Mouse (Mus musculus) v-Abl transformed pro-B cells (cell line): ENCODE data around the gene Otx2.

Experiments used
- in situ Hi-C, 2 experiments: fragments of 400-800 bp; cut with MboI; formaldehyde crosslinking; loops; one replicate each; pipeline ENCODE4 v1.15.1; 2025; ENCODE audit not compliant: unreplicated experiment in 2 of 2

Otx2 gene

GRCm38 (mm10) chr14:48673541-48673940, at the start of gene Otx2:
Gene Otx2, minus strand, starts transcription at chr14:48673819.
- in situ Hi-C loops = no loop called here

DNA sequence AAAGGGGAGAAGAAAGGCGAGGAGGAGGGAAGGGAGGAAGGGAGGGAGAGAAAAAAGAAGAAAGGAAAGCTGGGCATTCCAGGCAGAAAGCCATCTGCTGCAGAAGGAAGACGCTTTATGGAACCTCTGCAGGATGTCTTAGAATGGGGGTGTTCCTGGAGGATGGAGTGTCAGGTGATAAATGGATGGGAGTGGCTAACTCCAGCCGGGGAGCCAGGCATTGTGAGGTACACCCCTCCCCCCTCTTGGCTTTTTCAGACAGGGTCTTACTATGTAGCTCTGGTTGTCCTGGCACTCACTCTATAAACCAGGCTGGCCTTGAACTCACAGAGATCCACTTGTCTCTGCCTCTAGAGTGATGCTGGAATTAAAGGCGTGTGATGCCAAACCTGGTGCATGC, 49.1 kb upstream of the Otx2 start:
- in situ Hi-C loops = no loop called here

GRCm38 (mm10) chr14:48719296-48719695, 45.7 kb upstream of the Otx2 start:
- in situ Hi-C loops = no loop called here

DNA sequence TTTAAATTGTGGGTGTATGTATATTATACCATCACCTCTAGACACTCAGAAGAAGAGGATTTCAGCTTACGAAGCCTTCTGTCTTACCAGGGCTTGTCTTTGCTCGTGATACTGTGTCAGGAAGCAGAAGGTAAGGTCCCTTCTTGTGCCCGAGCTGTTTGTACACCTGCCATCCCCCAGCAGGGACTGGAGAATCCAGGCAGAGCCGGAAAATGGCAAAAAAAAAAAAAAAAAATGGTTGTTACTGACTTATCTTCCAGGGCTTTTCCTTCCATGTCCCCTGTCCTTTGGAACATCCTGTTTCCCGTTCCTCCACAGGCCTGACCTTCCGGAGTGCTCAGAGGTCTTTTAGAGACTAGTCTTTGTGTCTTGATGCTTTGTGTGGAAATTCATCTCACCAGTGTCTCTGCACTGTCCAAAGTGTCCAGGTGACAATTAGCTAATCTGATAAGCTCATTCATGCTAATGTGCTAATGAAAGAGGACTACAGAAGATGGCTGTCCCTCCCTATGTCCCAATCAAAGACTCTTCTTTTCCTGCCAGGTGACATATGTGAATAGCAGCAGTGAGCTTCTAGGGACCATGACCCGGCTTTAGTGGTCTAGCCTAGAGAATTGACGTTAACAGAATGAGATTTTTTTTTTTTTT, 44.1 kb upstream of the Otx2 start:
- in situ Hi-C loops = no loop called here

GRCm38 (mm10) chr14:48716456-48716855, 42.8 kb upstream of the Otx2 start:
- in situ Hi-C loops = no loop called here

DNA sequence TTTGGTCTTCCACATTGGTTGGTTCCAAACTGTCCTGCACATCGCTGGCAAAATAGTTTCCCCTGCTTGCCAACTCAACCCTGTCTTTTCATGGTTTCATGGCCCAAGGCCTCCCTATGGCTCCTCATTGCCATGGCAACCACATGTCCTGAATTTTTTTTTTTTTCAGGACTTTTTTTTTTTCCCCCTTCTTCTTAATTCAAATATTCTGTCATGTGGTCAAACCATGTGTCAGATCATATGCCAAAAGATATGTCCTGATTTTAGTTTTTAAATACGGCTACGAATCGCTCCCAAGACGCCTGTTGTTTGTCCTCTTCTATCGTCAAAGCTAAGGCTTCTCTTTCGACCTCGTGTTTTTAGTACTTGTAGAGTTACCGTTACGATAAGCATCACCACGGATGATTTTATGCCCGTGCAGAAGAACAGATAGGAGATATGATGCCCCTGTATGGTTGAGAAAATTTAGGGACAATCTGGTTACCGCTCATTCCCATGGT, 37.3 kb upstream of the Otx2 start:
- in situ Hi-C loops = no loop called here

GRCm38 (mm10) chr14:48710062-48710870, 36.6 kb upstream of the Otx2 start:
- in situ Hi-C loops = no loop called here

- in situ Hi-C loops = no loop called here
Measured at GRCm38 (mm10) chr14:48709371-48710061, 35.9 kb upstream of the Otx2 start.

- in situ Hi-C loops = no loop called here
Measured at GRCm38 (mm10) chr14:48707844-48708383, 34.3 kb upstream of the Otx2 start.

DNA sequence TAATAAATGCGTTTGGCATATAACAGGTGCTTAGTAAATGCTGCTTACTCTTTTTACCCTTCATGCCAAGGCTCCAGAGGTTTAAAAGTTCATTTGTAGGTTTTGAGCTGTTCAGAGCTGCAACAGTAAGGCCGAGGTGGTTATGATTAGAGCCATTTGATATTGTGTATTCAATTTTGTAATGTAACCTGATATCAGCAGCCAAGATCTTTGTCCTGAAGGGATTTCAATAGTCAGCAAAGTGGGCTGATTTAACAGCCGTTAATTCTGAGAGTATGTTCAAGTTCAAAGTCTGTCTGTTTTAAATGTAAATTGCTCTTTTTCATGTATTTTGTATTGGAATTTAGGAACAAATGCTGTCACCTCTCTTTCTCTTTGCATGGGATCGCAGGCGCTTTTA, 33.8 kb upstream of the Otx2 start:
- in situ Hi-C loops = no loop called here

DNA sequence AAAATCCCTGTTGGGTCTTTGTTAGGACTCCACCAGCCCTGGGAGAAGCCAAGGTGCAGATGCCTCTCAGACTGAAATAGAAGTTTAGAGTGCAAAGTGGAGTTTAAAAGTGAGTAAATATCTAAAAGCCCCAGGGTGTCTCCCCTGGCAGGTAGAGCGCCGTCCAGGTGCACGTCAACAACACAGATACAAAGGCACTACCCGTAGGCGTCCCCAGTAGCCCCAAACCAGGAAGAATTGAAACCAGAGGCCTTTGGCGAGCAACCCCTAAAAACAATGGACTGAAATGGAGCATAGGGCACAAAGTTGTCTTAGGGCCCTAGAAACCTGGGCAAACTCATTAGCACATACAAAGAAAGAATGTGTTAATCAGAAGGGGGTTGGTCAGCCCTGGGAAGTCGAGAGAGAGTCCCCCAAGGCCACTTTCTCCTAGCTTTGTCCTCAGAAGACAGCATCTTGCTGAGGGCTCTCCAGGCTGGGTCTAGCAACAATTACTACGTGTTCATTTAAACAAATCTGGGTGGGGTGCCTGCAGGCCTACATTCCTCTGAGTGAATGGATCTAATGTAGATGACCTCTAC, 27.3 kb upstream of the Otx2 start:
- in situ Hi-C loops = no loop called here

DNA sequence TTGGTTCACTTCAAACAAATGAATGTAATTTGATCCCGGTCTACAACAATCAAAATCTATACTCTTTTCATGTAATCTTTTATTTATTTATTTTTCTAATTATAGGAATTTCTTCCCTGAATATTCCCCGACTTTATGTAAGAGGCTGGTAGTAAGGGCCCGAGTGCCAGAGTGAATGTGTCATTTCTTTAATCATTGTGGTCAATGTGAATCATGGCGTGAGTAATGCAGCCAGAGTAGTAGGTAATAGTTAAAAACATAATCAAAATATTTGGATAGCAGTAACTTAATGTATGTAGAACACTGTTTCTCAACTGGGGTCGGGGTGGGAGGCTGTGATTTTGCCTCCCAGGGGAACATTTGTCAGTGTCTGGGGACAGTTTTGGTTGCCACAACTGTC, 6.0 kb upstream of the Otx2 start:
- in situ Hi-C loops = no loop called here

GRCm38 (mm10) chr14:48678674-48679073, 5.1 kb upstream of the Otx2 start:
- in situ Hi-C loops = no loop called here

GRCm38 (mm10) chr14:48674036-48674831, 615 bp upstream of the Otx2 start:
- in situ Hi-C loops = no loop called here

- in situ Hi-C loops = no loop called here
Measured at GRCm38 (mm10) chr14:48672611-48673176, 925 bp downstream of the Otx2 start.

DNA sequence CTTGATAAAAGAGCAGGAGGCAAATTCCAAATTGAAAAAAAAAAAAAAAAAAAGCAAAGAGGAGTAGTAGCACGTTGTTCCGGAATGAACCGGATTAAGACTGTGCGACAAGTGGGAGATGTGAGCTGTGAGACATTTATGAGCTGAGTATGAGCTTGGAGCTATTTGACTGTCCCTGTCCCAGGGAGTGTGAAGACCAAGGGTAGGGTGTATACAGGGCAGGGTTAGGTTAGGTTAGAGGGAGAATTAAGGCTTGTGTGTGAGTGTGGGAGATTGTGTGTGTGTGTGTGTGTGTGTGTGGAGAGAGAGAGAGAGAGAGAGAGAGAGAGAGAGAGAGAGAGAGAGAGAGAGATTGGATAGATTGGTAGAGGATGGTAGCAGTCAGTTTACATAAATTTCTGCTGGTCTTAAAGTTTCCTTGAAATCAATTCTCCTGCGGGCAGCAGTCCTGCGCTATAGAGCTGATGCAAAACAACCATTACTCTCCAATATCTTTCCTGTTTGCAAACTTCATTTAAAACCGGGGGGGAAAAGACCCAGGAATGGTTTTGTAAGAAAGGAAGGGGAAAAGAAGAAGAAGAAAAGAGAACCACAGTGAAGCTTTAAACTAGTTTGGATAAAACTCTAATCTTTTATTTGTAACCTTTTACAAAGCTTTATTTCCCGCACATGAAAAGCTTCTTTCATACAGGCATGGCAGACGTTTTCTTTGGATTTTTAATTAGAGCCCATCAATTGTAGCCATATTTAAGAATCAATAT, 2.0 kb downstream of the Otx2 start:
- in situ Hi-C loops = no loop called here

DNA sequence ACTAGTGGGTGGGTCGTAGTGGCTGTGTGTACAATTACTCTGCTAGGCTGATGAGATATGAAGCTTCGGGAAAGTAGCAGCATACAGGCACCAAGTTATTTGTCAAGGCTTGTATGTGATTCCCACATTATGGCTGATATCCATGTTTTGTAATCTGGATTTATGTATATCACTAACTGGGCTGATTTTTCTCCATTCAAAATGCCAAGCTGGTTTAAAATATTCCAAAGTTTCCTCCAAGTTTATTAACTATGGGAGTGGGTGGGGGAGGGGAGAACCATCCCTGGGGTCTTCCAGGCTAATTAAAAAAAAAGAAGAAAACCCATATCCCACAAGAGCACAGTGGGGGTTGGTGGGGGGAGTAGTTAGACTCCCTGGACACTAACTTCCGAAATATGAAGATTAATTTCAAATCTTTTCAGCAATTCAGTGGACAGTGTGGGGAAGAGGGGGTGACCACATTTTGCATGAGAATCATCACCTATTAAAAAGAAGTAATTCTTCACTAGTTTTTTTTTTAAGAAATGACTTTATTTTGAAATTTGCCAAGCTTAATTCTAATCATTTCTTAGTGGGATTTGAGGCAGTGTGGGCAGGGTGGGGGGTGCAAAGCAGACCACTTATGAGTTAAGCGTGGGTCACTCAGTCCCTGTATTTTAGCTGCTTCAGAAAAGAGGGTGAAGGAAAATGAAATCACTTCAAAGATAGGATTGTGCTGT, 2.7 kb downstream of the Otx2 start:
- in situ Hi-C loops = no loop called here

GRCm38 (mm10) chr14:48670258-48670630, 3.4 kb downstream of the Otx2 start:
- in situ Hi-C loops = no loop called here
